Mouse (Mus musculus): ENCODE data around the gene Adh5.

DNA sequence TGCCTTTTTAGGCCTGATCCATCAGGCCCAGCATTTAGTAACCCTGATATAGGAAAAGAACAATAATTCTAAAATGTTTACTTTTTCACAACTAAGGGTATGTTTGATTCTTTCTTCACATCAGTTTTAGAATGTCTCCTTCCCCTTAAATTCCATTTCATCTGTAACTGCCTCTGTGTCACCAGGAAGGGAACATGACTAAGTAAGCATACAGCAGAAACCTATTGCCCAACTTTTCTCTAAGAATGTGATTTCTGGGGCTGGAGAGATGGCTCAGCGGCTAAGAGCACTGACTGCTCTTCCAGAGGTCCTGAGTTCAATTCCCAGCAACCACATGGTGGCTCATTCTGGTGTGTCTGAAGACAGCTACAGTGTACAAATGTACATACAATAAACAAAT is 11.3 kb downstream of the Adh5 start:
- TF ChIP-seq KAT2A (IDR thresholded peaks at IDR 0.05; ENCODE audit: insufficient replicate concordance, low read length) (no peak), USF1 (IDR thresholded peaks at IDR 0.05; ENCODE audit: low read depth, low read length) (no peak), POLR2A (IDR thresholded peaks at IDR 0.05; ENCODE audit: low read depth, low read length) (no peak), ELF1 (IDR thresholded peaks at IDR 0.05; ENCODE audit: low read depth, low read length) (no peak)
